Comparison of ENCODE assay signal across 8 mouse cellular contexts in the genomic region with DNA sequence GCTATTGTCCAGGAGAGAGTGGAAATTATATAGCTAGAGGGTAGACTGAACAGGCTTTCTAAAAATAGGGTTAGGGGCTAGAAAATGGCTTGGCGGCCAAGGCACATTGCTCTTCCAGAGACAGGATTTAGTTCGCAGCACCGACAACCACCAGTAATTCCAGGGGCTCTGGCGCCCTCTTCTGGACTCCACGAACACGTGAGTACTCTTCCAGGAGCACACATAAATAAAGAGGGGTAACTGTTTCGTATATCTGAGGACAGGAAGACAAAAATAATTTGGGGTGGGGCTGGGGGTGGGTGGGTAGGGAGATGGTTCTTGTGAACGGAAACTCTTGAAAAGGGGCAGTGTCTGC. TPM values are rescaled to one million over a fixed set of nuclear protein-coding genes. Genes with fewer than 3 reads are reported as not detected.
DNase-seq lines count a peak whose midpoint lies in the region; ATAC-seq and TF ChIP-seq lines count a peak whose summit lies in the region.

No protein-coding gene starts in this region.

- no peak overlapping the region for H3K4me2 ChIP-seq in limb, embryonic 13.5 days (replicated peaks)

- no peaks in the 10 kb centered on the region for H3K9me3 ChIP-seq in MEL (replicated peaks; ENCODE audit: insufficient read depth, low read length)
- no peaks in the 10 kb centered on the region for H3K9me3 ChIP-seq in limb, embryonic 13.5 days

- intact Hi-C loops in heart, postnatal 14 days (cut with DNase I), result no loop called here

- no peak overlapping the region for H3K27ac ChIP-seq in MEL (ENCODE audit: control insufficient read depth, low read depth, low read length)
- peak overlapping the region; percentile 58; the same call in 1 of the 2 replicates for H3K27ac ChIP-seq in limb, embryonic 13.5 days
- peak overlapping the region; percentile 92 for H3K27ac ChIP-seq in olfactory bulb, adult 2 months (ENCODE audit: insufficient read depth, low read depth, low read length)

- no peak for ATAC-seq in limb, embryonic 13.5 days (ENCODE audit: low FRiP score, low read depth)

- no peak for TF ChIP-seq POLR2A in MEL (IDR thresholded peaks at IDR 0.05; ENCODE audit: control insufficient read depth in 1 of 2, insufficient read depth in 1 of 2, low read depth in 1 of 2, low read length in 2 of 2, poor library complexity in 1 of 2)
- no peak for TF ChIP-seq POLR2A in olfactory bulb, adult 2 months (IDR thresholded peaks at IDR 0.05; ENCODE audit: insufficient read depth, low read depth, low read length)

- H3K79me2 ChIP-seq in MEL (ENCODE audit: control insufficient read depth, insufficient read depth, low read length, poor library complexity), result peaks cover 2% of the 10 kb centered on the region; the same call in 1 of the 2 replicates

- TF ChIP-seq RAD21 in MEL (IDR thresholded peaks at IDR 0.05; ENCODE audit: low read depth, low read length), result peak; percentile 53

- H3K36me3 ChIP-seq in MEL (ENCODE audit: control insufficient read depth in 1 of 2, insufficient read depth in 2 of 2, low read length in 2 of 2), result peaks cover 0 to 5% of the 10 kb centered on the region in 2 experiments; a peak in 3 of 4 replicates
- peaks cover 84% of the 10 kb centered on the region for H3K36me3 ChIP-seq in limb, embryonic 13.5 days

- peak; percentile 52 to 80 (median 63) for TF ChIP-seq CTCF in MEL (IDR thresholded peaks at IDR 0.05 in 2 of 3, conservative IDR thresholded peaks at IDR 0.05 in 1 of 3; ENCODE audit: control insufficient read depth in 1 of 3, insufficient read depth in 1 of 3, low read depth in 2 of 3, low read length in 3 of 3, poor library complexity in 1 of 3, severe bottlenecking in 1 of 3)
- no peak for TF ChIP-seq CTCF in olfactory bulb, adult 2 months (IDR thresholded peaks at IDR 0.05; ENCODE audit: insufficient read depth, low read depth, low read length)

- no peak overlapping the region for H3K4me3 ChIP-seq in MEL (ENCODE audit: control insufficient read depth in 1 of 2, insufficient read depth in 1 of 2, low read depth in 2 of 2, low read length in 2 of 2)
- no peak overlapping the region for H3K4me3 ChIP-seq in limb, embryonic 13.5 days
- no peak overlapping the region for H3K4me3 ChIP-seq in olfactory bulb, adult 2 months (ENCODE audit: insufficient read depth, low read depth, low read length)

- no peaks in the 10 kb centered on the region; a peak in 1 of 4 replicates for H3K4me1 ChIP-seq in MEL (ENCODE audit: control insufficient read depth in 1 of 2, insufficient read depth in 2 of 2, low read length in 2 of 2)
- H3K4me1 ChIP-seq in limb, embryonic 13.5 days, result no peaks in the 10 kb centered on the region
- peaks cover 22% of the 10 kb centered on the region for H3K4me1 ChIP-seq in olfactory bulb, adult 2 months (ENCODE audit: control insufficient read depth, insufficient read depth, low read length)

- H3K9ac ChIP-seq in MEL (ENCODE audit: control insufficient read depth, low read depth, low read length, poor library complexity, severe bottlenecking), result no peak overlapping the region
- H3K9ac ChIP-seq in limb, embryonic 13.5 days, result no peak overlapping the region

- no peaks in the 10 kb centered on the region for H3K27me3 ChIP-seq in MEL (ENCODE audit: control insufficient read depth in 1 of 2, insufficient read depth in 2 of 2, low read length in 2 of 2)
- no peaks in the 10 kb centered on the region for H3K27me3 ChIP-seq in limb, embryonic 13.5 days

- DNase-seq in kidney, adult 18-20 months, result peak; percentile 69
- no peak for DNase-seq in kidney, adult 11 months
- DNase-seq in MEL (ENCODE audit: low read depth, low spot score), result peak; percentile 66
- peak; percentile 88 for DNase-seq in embryo, embryonic 10.5 days (ENCODE audit: low spot score)
- peak; percentile 71 to 76 for DNase-seq in heart, postnatal 14 days
- DNase-seq in layer of hippocampus, adult 9-10 months (ENCODE audit: low spot score), result no peak

- TF ChIP-seq EP300 in MEL (IDR thresholded peaks at IDR 0.05; ENCODE audit: low read depth in 1 of 2, low read length in 2 of 2), result no peak

- WGBS in limb, embryonic 13.5 days, result 41% methylated on average over 8 of the region's 8 CpGs
- WGBS in olfactory bulb, adult 2 months, result 35% methylated on average over 8 of the region's 8 CpGs

TF ChIP-seq in MEL, 35 proteins besides CTCF, POLR2A, EP300 and RAD21:
- no peak for TF ChIP-seq ZNF384 (IDR thresholded peaks at IDR 0.05; ENCODE audit: low read depth, low read length)
- TF ChIP-seq SMC3 (IDR thresholded peaks at IDR 0.05; ENCODE audit: low read depth, low read length), result peak; percentile 39
- TF ChIP-seq TAL1 (IDR thresholded peaks at IDR 0.05; ENCODE audit: low read length), result no peak
- TF ChIP-seq GABPA (IDR thresholded peaks at IDR 0.05; ENCODE audit: low read depth, low read length), result no peak
- TF ChIP-seq MAZ (IDR thresholded peaks at IDR 0.05; ENCODE audit: low read depth, low read length), result no peak

RNA-seq across cellular contexts. Expression of a gene that starts 8.6 kb away (rescaled TPM):
- 3,976 and 4,252 TPM in 2 replicates for total RNA-seq in MEL (2012; rRNA removed)
- polyA plus RNA-seq in MEL (2012; ENCODE audit: insufficient read depth in 1 of 2, insufficient read length in 2 of 2, low read depth in 1 of 2, low replicate concordance in 2 of 2, missing spikeins in 1 of 2), result over 10,000 TPM in 1 of 2 experiments, 1,000 to 10,000 TPM in 1; 2,738 to 10,538 TPM
- total RNA-seq in heart, postnatal 14 days (2021), result 100 to 1,000 TPM; 818 to 856 TPM
- 1,270 and 1,322 TPM in 2 replicates for polyA plus RNA-seq in limb, embryonic 13.5 days (2015; fragmentation: Nextera tagmentation; extraction: Ambion mirVana)
- polyA plus RNA-seq in olfactory bulb, adult 2 months (2012; ENCODE audit: insufficient read depth, insufficient read length, low replicate concordance, missing spikeins), result 2,532 TPM in 1 of 2 replicates, not detected in the other

Comparison
In these comparisons a context has a peak if more than half of its experiments do, and no peak if none do; other contexts are left out.
1. DNase-seq: peak in kidney, adult 18-20 months (single experiment), MEL (single experiment), embryo, embryonic 10.5 days (single experiment) and heart, postnatal 14 days (2 of 2); none in kidney, adult 11 months (single experiment) and layer of hippocampus, adult 9-10 months (single experiment).